In the genomic region with DNA sequence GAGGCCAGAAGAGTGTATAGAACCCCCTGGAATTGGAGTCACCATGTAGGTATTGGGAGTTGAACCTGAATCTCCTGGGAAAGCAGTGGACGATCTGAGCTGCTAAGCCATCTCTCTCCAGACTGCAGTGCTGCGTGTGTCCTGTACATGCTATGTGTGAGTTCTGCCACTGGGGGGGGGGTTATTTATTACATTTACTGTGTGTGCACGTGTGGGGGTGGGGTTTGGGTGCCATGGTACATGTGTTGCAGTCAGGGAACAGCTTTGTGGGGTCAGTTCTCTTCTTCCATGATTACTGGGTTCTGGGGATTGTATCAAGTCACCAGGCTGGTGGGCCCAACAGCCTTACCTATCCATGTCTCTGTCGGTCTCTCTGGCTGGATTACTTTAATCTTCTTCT, we compare ENCODE assay signal across 12 mouse cellular contexts. TPM values are rescaled to one million over a fixed set of nuclear protein-coding genes. Genes with fewer than 3 reads are reported as not detected.
DNase-seq lines count a peak whose midpoint lies in the region; ATAC-seq and TF ChIP-seq lines count a peak whose summit lies in the region.
"Had no signal": no experiment of that assay in that cellular context is flagged by ENCODE, and none has a peak within 500 bp of the region (broad histone marks: within the 10 kb centered on the region; RNA-seq: fewer than 3 reads in every experiment).

No protein-coding gene starts in this region.

- no peaks in the 10 kb centered on the region for H3K36me3 ChIP-seq in kidney, postnatal 0 days (ENCODE audit: insufficient read depth, low read length)
- H3K36me3 ChIP-seq in kidney, embryonic 14.5 days (ENCODE audit: control insufficient read depth, insufficient read depth, low read length), result peaks cover 2% of the 10 kb centered on the region; the same call in 1 of the 2 replicates

- H3K4me3 ChIP-seq in kidney, postnatal 0 days (replicated peaks; ENCODE audit: low read depth, low read length), result no peak overlapping the region
- H3K4me3 ChIP-seq in kidney, embryonic 14.5 days (ENCODE audit: low read length), result no peak overlapping the region

- H3K9me3 ChIP-seq in kidney, postnatal 0 days (replicated peaks; ENCODE audit: low read length), result no peaks in the 10 kb centered on the region
- no peaks in the 10 kb centered on the region for H3K9me3 ChIP-seq in kidney, embryonic 14.5 days (ENCODE audit: control insufficient read depth, low read length)

- no peaks in the 10 kb centered on the region for H3K27me3 ChIP-seq in kidney, postnatal 0 days (ENCODE audit: insufficient read depth, low read length)
- no peaks in the 10 kb centered on the region for H3K27me3 ChIP-seq in kidney, embryonic 14.5 days (ENCODE audit: control insufficient read depth, insufficient read depth, low read length)

- 67% methylated on average over 4 of the region's 4 CpGs for WGBS in kidney, postnatal 0 days
- WGBS in kidney, embryonic 14.5 days, result 78% methylated on average over 4 of the region's 4 CpGs

- H3K9ac ChIP-seq in kidney, postnatal 0 days (ENCODE audit: low read depth, low read length), result no peak overlapping the region
- no peak overlapping the region for H3K9ac ChIP-seq in kidney, embryonic 14.5 days (ENCODE audit: low read depth, low read length)
- H3K9ac ChIP-seq: hindbrain, embryonic 14.5 days had no signal

- H3K27ac ChIP-seq in kidney, postnatal 0 days, result no peak overlapping the region
- no peak overlapping the region for H3K27ac ChIP-seq in kidney, embryonic 14.5 days (ENCODE audit: low read depth, low read length)

- no peak overlapping the region for H3K4me2 ChIP-seq in kidney, postnatal 0 days (ENCODE audit: low read length)
- H3K4me2 ChIP-seq in kidney, embryonic 14.5 days (replicated peaks; ENCODE audit: low read depth, low read length), result no peak overlapping the region

- peak; percentile 77 for DNase-seq in CD4-positive, CD25-positive, alpha-beta regulatory T cell, adult 2 months (ENCODE audit: low read depth, low spot score)
- no peak for DNase-seq in kidney, postnatal 0 days (ENCODE audit: low spot score)
- peak; percentile 70 for DNase-seq in thymus, postnatal 4 days
- DNase-seq in thymus, postnatal 25 days, result no peak
- DNase-seq in right cerebral cortex, postnatal 36 days (ENCODE audit: low spot score in 2 of 2), result no peak
- no peak for DNase-seq in left cerebral cortex, postnatal 25 days (ENCODE audit: low spot score in 2 of 2)
- DNase-seq: cerebellum, postnatal 36 days; left cerebral cortex, postnatal 4 days had no signal

- ATAC-seq in CD4-positive, CD25-positive, alpha-beta regulatory T cell, adult 4 months, result no peak
- ATAC-seq in kidney, postnatal 0 days (replicated peaks; ENCODE audit: low FRiP score, low read depth), result no peak
- no peak for ATAC-seq in kidney, embryonic 14.5 days (ENCODE audit: low FRiP score, low TSS enrichment)
- ATAC-seq: midbrain, embryonic 16.5 days had no signal

- intact Hi-C loops in left cerebral cortex, postnatal 25 days (cut with DNase I), result no loop called here

- H3K4me1 ChIP-seq in kidney, postnatal 0 days (replicated peaks; ENCODE audit: insufficient read depth, low read length), result peaks cover 30% of the 10 kb centered on the region
- H3K4me1 ChIP-seq in kidney, embryonic 14.5 days (ENCODE audit: control insufficient read depth, insufficient read depth, low read length), result peaks cover 29% of the 10 kb centered on the region

- peak; percentile 32; the same call in 1 of the 2 replicates for TF ChIP-seq CTCF in kidney, postnatal 0 days (IDR thresholded peaks at IDR 0.05; ENCODE audit: low read depth)

RNA-seq across cellular contexts. Expression of a gene that starts 1.5 kb away (rescaled TPM):
- 100 to 1,000 TPM; 181 to 326 TPM for polyA plus RNA-seq in CD4-positive, CD25-positive, alpha-beta regulatory T cell, adult 4 months (2017; shearing (Covaris generic))
- 232 TPM in 2 replicates for polyA plus RNA-seq in kidney, postnatal 0 days (2015; fragmentation: Nextera tagmentation; extraction: Ambion mirVana)
- 283 and 322 TPM in 2 replicates for polyA plus RNA-seq in kidney, embryonic 14.5 days (2014; fragmentation: Nextera tagmentation; extraction: Ambion mirVana)
- 100 to 1,000 TPM; 375 to 411 TPM for total RNA-seq in left cerebral cortex, postnatal 25 days (2021)

RNA-seq across cellular contexts. Expression of a gene that starts 18.1 kb away (rescaled TPM):
- polyA plus RNA-seq in CD4-positive, CD25-positive, alpha-beta regulatory T cell, adult 4 months (2017; shearing (Covaris generic)), result 100 to 1,000 TPM; 197 to 273 TPM
- polyA plus RNA-seq in kidney, postnatal 0 days (2015; fragmentation: Nextera tagmentation; extraction: Ambion mirVana), result 5.2 and 6.3 TPM in 2 replicates
- 2.9 and 5.6 TPM in 2 replicates for polyA plus RNA-seq in kidney, embryonic 14.5 days (2014; fragmentation: Nextera tagmentation; extraction: Ambion mirVana)
- 1 to 10 TPM; 2.4 to 2.9 TPM for total RNA-seq in left cerebral cortex, postnatal 25 days (2021)

RNA-seq across cellular contexts. Expression of a gene that starts 18.1 kb away (rescaled TPM):
- 100 to 1,000 TPM; 198 to 237 TPM for polyA plus RNA-seq in CD4-positive, CD25-positive, alpha-beta regulatory T cell, adult 4 months (2017; shearing (Covaris generic))
- 330 and 348 TPM in 2 replicates for polyA plus RNA-seq in kidney, postnatal 0 days (2015; fragmentation: Nextera tagmentation; extraction: Ambion mirVana)
- 134 and 150 TPM in 2 replicates for polyA plus RNA-seq in kidney, embryonic 14.5 days (2014; fragmentation: Nextera tagmentation; extraction: Ambion mirVana)
- 10 to 100 TPM; 41.5 to 46.6 TPM for total RNA-seq in left cerebral cortex, postnatal 25 days (2021)

RNA-seq across cellular contexts. Expression of a gene that starts 26.8 kb away (rescaled TPM):
- 10 to 100 TPM; 28.0 to 57.1 TPM for polyA plus RNA-seq in CD4-positive, CD25-positive, alpha-beta regulatory T cell, adult 4 months (2017; shearing (Covaris generic))
- 10.8 and 10.9 TPM in 2 replicates for polyA plus RNA-seq in kidney, postnatal 0 days (2015; fragmentation: Nextera tagmentation; extraction: Ambion mirVana)
- 3.8 and 3.9 TPM in 2 replicates for polyA plus RNA-seq in kidney, embryonic 14.5 days (2014; fragmentation: Nextera tagmentation; extraction: Ambion mirVana)
- 1 to 10 TPM; 2.2 to 2.7 TPM for total RNA-seq in left cerebral cortex, postnatal 25 days (2021)

RNA-seq across cellular contexts. Expression of a gene that starts 39.6 kb away (rescaled TPM):
- polyA plus RNA-seq in CD4-positive, CD25-positive, alpha-beta regulatory T cell, adult 4 months (2017; shearing (Covaris generic)), result 10 to 100 TPM; 54.3 to 56.8 TPM
- 42.2 and 43.7 TPM in 2 replicates for polyA plus RNA-seq in kidney, postnatal 0 days (2015; fragmentation: Nextera tagmentation; extraction: Ambion mirVana)
- polyA plus RNA-seq in kidney, embryonic 14.5 days (2014; fragmentation: Nextera tagmentation; extraction: Ambion mirVana), result 39.2 and 43.9 TPM in 2 replicates
- 10 to 100 TPM; 34.2 to 37.7 TPM for total RNA-seq in left cerebral cortex, postnatal 25 days (2021)

Comparison
In these comparisons a context has a peak if more than half of its experiments do, and no peak if none do; other contexts are left out.
1. DNase-seq: peak in CD4-positive, CD25-positive, alpha-beta regulatory T cell, adult 2 months (single experiment) and thymus, postnatal 4 days (single experiment); none in kidney, postnatal 0 days (single experiment), thymus, postnatal 25 days (single experiment), right cerebral cortex, postnatal 36 days (0 of 2) and left cerebral cortex, postnatal 25 days (0 of 2).
2. RNA of a gene that starts 18.1 kb away (polyA plus RNA-seq): 197 to 273 TPM in CD4-positive, CD25-positive, alpha-beta regulatory T cell, adult 4 months; 5.2 to 6.3 TPM in kidney, postnatal 0 days and 2.9 to 5.6 TPM in kidney, embryonic 14.5 days; every median in the first group is over 10 times any median in the second.